Mouse (Mus musculus): ENCODE results near the gene Hba-a2. TPM values are rescaled to one million over a fixed set of nuclear protein-coding genes. Genes with fewer than 3 reads are reported as not detected.

Gene Hba-a2
- polyA plus RNA-seq, 1 experiment from 2014 or later: 5,155 TPM

GRCm38 (mm10) chr11:32300279-32301267 lies 4.3 kb downstream of the Hba-a2 start:
- DNase-seq (peak; percentile 28), ATAC-seq (ENCODE audit: low FRiP score, low TSS enrichment) (no peak; the same call in 1 of the 2 replicates)
- no peak overlapping the region for H3K27ac ChIP-seq (replicated peaks; ENCODE audit: low read depth, low read length)
- no peaks in the 10 kb centered on the region for H3K4me1 ChIP-seq (ENCODE audit: control insufficient read depth, insufficient read depth, low read length)
- 53% methylated on average over 14 of the region's 17 CpGs for WGBS
- no peak overlapping the region for H3K9ac ChIP-seq (replicated peaks; ENCODE audit: low read length)
- peak overlapping the region; percentile 47 for H3K4me2 ChIP-seq (ENCODE audit: low read length)
- H3K4me3 ChIP-seq (replicated peaks; ENCODE audit: low read depth, low read length): peak overlapping the region; percentile 21; the same call in 1 of the 2 replicates
- no peaks in the 10 kb centered on the region for H3K36me3 ChIP-seq (ENCODE audit: control insufficient read depth, insufficient read depth, low read length)
- no peaks in the 10 kb centered on the region for H3K27me3 ChIP-seq (ENCODE audit: control insufficient read depth, insufficient read depth, low read length)
- no peaks in the 10 kb centered on the region for H3K9me3 ChIP-seq (ENCODE audit: control insufficient read depth, low read length)

- ATAC-seq (ENCODE audit: low FRiP score, low TSS enrichment) (no peak), DNase-seq (no peak)
- no peak overlapping the region for H3K9ac ChIP-seq (replicated peaks; ENCODE audit: low read length)
- no peaks in the 10 kb centered on the region for H3K27me3 ChIP-seq (ENCODE audit: control insufficient read depth, insufficient read depth, low read length)
- H3K36me3 ChIP-seq (ENCODE audit: control insufficient read depth, insufficient read depth, low read length): no peaks in the 10 kb centered on the region
- no peaks in the 10 kb centered on the region for H3K4me1 ChIP-seq (ENCODE audit: control insufficient read depth, insufficient read depth, low read length)
- WGBS: 78% methylated on average over 1 of the region's 1 CpGs
- H3K4me3 ChIP-seq (replicated peaks; ENCODE audit: low read depth, low read length): no peak overlapping the region
- H3K9me3 ChIP-seq (ENCODE audit: control insufficient read depth, low read length): no peaks in the 10 kb centered on the region
- H3K4me2 ChIP-seq (ENCODE audit: low read length): no peak overlapping the region
- H3K27ac ChIP-seq (replicated peaks; ENCODE audit: low read depth, low read length): no peak overlapping the region
Measured at GRCm38 (mm10) chr11:32301506-32301905, 5.2 kb downstream of the Hba-a2 start.

GRCm38 (mm10) chr11:32302824-32303419 lies 6.6 kb downstream of the Hba-a2 start:
- H3K4me2 ChIP-seq (ENCODE audit: low read length): no peak overlapping the region
- DNase-seq: peak; percentile 29
- no peak for ATAC-seq (ENCODE audit: low FRiP score, low TSS enrichment)
- H3K9me3 ChIP-seq (ENCODE audit: control insufficient read depth, low read length): no peaks in the 10 kb centered on the region
- H3K27me3 ChIP-seq (ENCODE audit: control insufficient read depth, insufficient read depth, low read length): no peaks in the 10 kb centered on the region
- H3K36me3 ChIP-seq (ENCODE audit: control insufficient read depth, insufficient read depth, low read length): no peaks in the 10 kb centered on the region
- no peak overlapping the region for H3K4me3 ChIP-seq (replicated peaks; ENCODE audit: low read depth, low read length)
- no peaks in the 10 kb centered on the region for H3K4me1 ChIP-seq (ENCODE audit: control insufficient read depth, insufficient read depth, low read length)
- no peak overlapping the region for H3K27ac ChIP-seq (replicated peaks; ENCODE audit: low read depth, low read length)
- H3K9ac ChIP-seq (replicated peaks; ENCODE audit: low read length): no peak overlapping the region
- 58% methylated on average over 2 of the region's 2 CpGs for WGBS

- no peak overlapping the region for H3K9ac ChIP-seq (replicated peaks; ENCODE audit: low read length)
- H3K27me3 ChIP-seq (ENCODE audit: control insufficient read depth, insufficient read depth, low read length): no peaks in the 10 kb centered on the region
- no peak overlapping the region for H3K27ac ChIP-seq (replicated peaks; ENCODE audit: low read depth, low read length)
- ATAC-seq (ENCODE audit: low FRiP score, low TSS enrichment): no peak
- 78% methylated on average over 1 of the region's 1 CpGs for WGBS
- no peak for DNase-seq
- no peaks in the 10 kb centered on the region for H3K36me3 ChIP-seq (ENCODE audit: control insufficient read depth, insufficient read depth, low read length)
- H3K4me3 ChIP-seq (replicated peaks; ENCODE audit: low read depth, low read length): no peak overlapping the region
- no peaks in the 10 kb centered on the region for H3K9me3 ChIP-seq (ENCODE audit: control insufficient read depth, low read length)
- H3K4me2 ChIP-seq (ENCODE audit: low read length): no peak overlapping the region
- no peaks in the 10 kb centered on the region for H3K4me1 ChIP-seq (ENCODE audit: control insufficient read depth, insufficient read depth, low read length)
Measured at GRCm38 (mm10) chr11:32303455-32303854, 7.2 kb downstream of the Hba-a2 start.

- Histone ChIP-seq H3K4me1 (ENCODE audit: control insufficient read depth, insufficient read depth, low read length) (no peaks in the 10 kb centered on the region), H3K4me3 (replicated peaks; ENCODE audit: low read depth, low read length) (no peak overlapping the region), H3K9ac (replicated peaks; ENCODE audit: low read length) (no peak overlapping the region), H3K4me2 (ENCODE audit: low read length) (no peak overlapping the region), H3K36me3 (ENCODE audit: control insufficient read depth, insufficient read depth, low read length) (no peaks in the 10 kb centered on the region), H3K9me3 (ENCODE audit: control insufficient read depth, low read length) (no peaks in the 10 kb centered on the region), H3K27ac (replicated peaks; ENCODE audit: low read depth, low read length) (no peak overlapping the region), H3K27me3 (ENCODE audit: control insufficient read depth, insufficient read depth, low read length) (no peaks in the 10 kb centered on the region)
- 81% methylated on average over 1 of the region's 1 CpGs for WGBS
- no peak for ATAC-seq (ENCODE audit: low FRiP score, low TSS enrichment)
- DNase-seq: no peak
Measured at GRCm38 (mm10) chr11:32307006-32307405, 10.7 kb downstream of the Hba-a2 start.

- DNase-seq: no peak
- no peaks in the 10 kb centered on the region for H3K27me3 ChIP-seq (ENCODE audit: control insufficient read depth, insufficient read depth, low read length)
- no peak overlapping the region for H3K4me2 ChIP-seq (ENCODE audit: low read length)
- WGBS: 14% methylated on average over 4 of the region's 4 CpGs
- no peak for ATAC-seq (ENCODE audit: low FRiP score, low TSS enrichment)
- H3K4me3 ChIP-seq (replicated peaks; ENCODE audit: low read depth, low read length): no peak overlapping the region
- H3K9me3 ChIP-seq (ENCODE audit: control insufficient read depth, low read length): no peaks in the 10 kb centered on the region
- no peak overlapping the region for H3K9ac ChIP-seq (replicated peaks; ENCODE audit: low read length)
- H3K4me1 ChIP-seq (ENCODE audit: control insufficient read depth, insufficient read depth, low read length): no peaks in the 10 kb centered on the region
- H3K27ac ChIP-seq (replicated peaks; ENCODE audit: low read depth, low read length): no peak overlapping the region
- no peaks in the 10 kb centered on the region for H3K36me3 ChIP-seq (ENCODE audit: control insufficient read depth, insufficient read depth, low read length)
Measured at GRCm38 (mm10) chr11:32309446-32309845, 13.2 kb downstream of the Hba-a2 start.

GRCm38 (mm10) chr11:32309928-32310327 lies 13.6 kb downstream of the Hba-a2 start:
- Histone ChIP-seq H3K27me3 (ENCODE audit: control insufficient read depth, insufficient read depth, low read length) (no peaks in the 10 kb centered on the region), H3K4me2 (ENCODE audit: low read length) (no peak overlapping the region), H3K4me1 (ENCODE audit: control insufficient read depth, insufficient read depth, low read length) (no peaks in the 10 kb centered on the region), H3K9ac (replicated peaks; ENCODE audit: low read length) (no peak overlapping the region), H3K4me3 (replicated peaks; ENCODE audit: low read depth, low read length) (no peak overlapping the region), H3K27ac (replicated peaks; ENCODE audit: low read depth, low read length) (no peak overlapping the region), H3K9me3 (ENCODE audit: control insufficient read depth, low read length) (no peaks in the 10 kb centered on the region), H3K36me3 (ENCODE audit: control insufficient read depth, insufficient read depth, low read length) (no peaks in the 10 kb centered on the region)
- DNase-seq (no peak), ATAC-seq (ENCODE audit: low FRiP score, low TSS enrichment) (no peak)
- WGBS: 84% methylated on average over 3 of the region's 3 CpGs

GRCm38 (mm10) chr11:32316009-32316408 lies 19.7 kb downstream of the Hba-a2 start:
- no peak overlapping the region for H3K27ac ChIP-seq (replicated peaks; ENCODE audit: low read depth, low read length)
- 92% methylated on average over 3 of the region's 3 CpGs for WGBS
- H3K36me3 ChIP-seq (ENCODE audit: control insufficient read depth, insufficient read depth, low read length): no peaks in the 10 kb centered on the region
- ATAC-seq (ENCODE audit: low FRiP score, low TSS enrichment) (no peak), DNase-seq (no peak)
- H3K27me3 ChIP-seq (ENCODE audit: control insufficient read depth, insufficient read depth, low read length): no peaks in the 10 kb centered on the region
- H3K4me3 ChIP-seq (replicated peaks; ENCODE audit: low read depth, low read length): no peak overlapping the region
- no peaks in the 10 kb centered on the region for H3K9me3 ChIP-seq (ENCODE audit: control insufficient read depth, low read length)
- H3K4me2 ChIP-seq (ENCODE audit: low read length): no peak overlapping the region
- H3K4me1 ChIP-seq (ENCODE audit: control insufficient read depth, insufficient read depth, low read length): no peaks in the 10 kb centered on the region
- H3K9ac ChIP-seq (replicated peaks; ENCODE audit: low read length): no peak overlapping the region
